Mouse (Mus musculus) heart, postnatal 0 days (tissue): ENCODE results near the gene Rasd1. TPM values are rescaled to one million over a fixed set of nuclear protein-coding genes. Genes with fewer than 3 reads are reported as not detected.
A peak's percentile ranks its signal among the peaks of the same experiment; 100 is the strongest.

Experiments used
- ATAC-seq: fragments of 200-750 bp; cut with Nextera tagmentation; 2 replicates; pipeline ENCODE4 v1.8.0; 2017; ENCODE audit warnings: low read depth, moderate number of reproducible peaks, moderate library complexity; ENCODE audit not compliant: insufficient read depth
- DNase-seq: peaks from one replicate; pipeline ENCODE4 v3.0.0-alpha.2; 2016; ENCODE audit warnings: low spot score
- H3K27ac ChIP-seq: fragments of 300-500 bp; sonication (generic); 2 replicates; pipeline ENCODE4 v1.5.1; 2014; ENCODE audit warnings: low read depth, mild to moderate bottlenecking
- H3K27me3 ChIP-seq: fragments of 300-500 bp; sonication (generic); 2 replicates; pipeline ENCODE4 v1.6.1; 2014; ENCODE audit warnings: low read length, mixed read lengths; ENCODE audit not compliant: control insufficient read depth, insufficient read depth
- H3K36me3 ChIP-seq: fragments of 300-500 bp; sonication (generic); replicated peaks from 2 replicates; pipeline ENCODE4 v1.6.1; 2014; ENCODE audit warnings: low read length, mixed read lengths; ENCODE audit not compliant: control insufficient read depth, insufficient read depth
- H3K4me1 ChIP-seq: fragments of 300-500 bp; sonication (generic); 2 replicates; pipeline ENCODE4 v1.6.1; 2014; ENCODE audit warnings: antibody characterized with exemption; ENCODE audit not compliant: control insufficient read depth, insufficient read depth
- H3K4me2 ChIP-seq: fragments of 300-500 bp; sonication (generic); 2 replicates; pipeline ENCODE4 v1.6.1; 2014; ENCODE audit warnings: low read depth, mild to moderate bottlenecking, low read length, moderate library complexity
- H3K4me3 ChIP-seq: fragments of 300-500 bp; sonication (generic); 2 replicates; pipeline ENCODE4 v1.5.1; 2014; ENCODE audit warnings: low read depth, low read length
- H3K9ac ChIP-seq: fragments of 300-500 bp; sonication (generic); replicated peaks from 2 replicates; pipeline ENCODE4 v1.6.1; 2014; ENCODE audit warnings: low read depth, low read length, mixed read lengths
- H3K9me3 ChIP-seq: fragments of 300-500 bp; sonication (generic); replicated peaks from 2 replicates; pipeline ENCODE4 v1.6.1; 2016; ENCODE audit warnings: low read length; ENCODE audit not compliant: control insufficient read depth
- CTCF ChIP-seq: IDR thresholded peaks from 2 replicates; pipeline ENCODE4 v1.5.1; 2016; ENCODE audit warnings: antibody characterized with exemption, control low read depth, low read depth
- EP300 ChIP-seq: IDR thresholded peaks from 2 replicates; pipeline ENCODE4 v1.6.1; 2016; ENCODE audit warnings: antibody characterized with exemption, low read depth
- WGBS: fragments of 180-500 bp; shearing (Covaris S2); extraction: QIAGEN DNeasy Blood & Tissue Kit; methylation state at CpG from one replicate; pipeline ENCODE4 v1.1.7; 2014; 5-methylcytosine and 5-hydroxymethylcytosine counted together
- polyA plus RNA-seq: library from polyadenylated mRNA; unstranded; fragments of >200 nt; fragmentation: Nextera tagmentation; extraction: Ambion mirVana; gene quantifications from 2 replicates; pipeline ENCODE4 v1.2.1, GENCODE M21; 2015
- total RNA-seq: library from RNA; depleted of rRNA; stranded (reverse); fragments of >200 nt; gene quantifications from 2 replicates; pipeline ENCODE4 v1.2.3, GENCODE M21; 2014; ENCODE audit warnings: low replicate concordance

The Rasd1 gene
- total and polyA plus RNA-seq, 2 experiments from 2014 or later = 5.6 to 10.5 TPM

- Histone ChIP-seq H3K4me3 (no peak overlapping the region), H3K4me1 (no peaks in the 10 kb centered on the region), H3K36me3 (no peaks in the 10 kb centered on the region), H3K9me3 (no peaks in the 10 kb centered on the region), H3K27me3 (no peaks in the 10 kb centered on the region), H3K4me2 (no peak overlapping the region), H3K9ac (no peak overlapping the region), H3K27ac (no peak overlapping the region)
- TF ChIP-seq EP300 (no peak), CTCF (no peak)
- no peak for DNase-seq
- ATAC-seq = no peak
- WGBS = 68% methylated on average over 5 of the region's 5 CpGs
Measured at GRCm38 (mm10) chr11:60001231-60001980, 36.7 kb upstream of the Rasd1 start.

DNA sequence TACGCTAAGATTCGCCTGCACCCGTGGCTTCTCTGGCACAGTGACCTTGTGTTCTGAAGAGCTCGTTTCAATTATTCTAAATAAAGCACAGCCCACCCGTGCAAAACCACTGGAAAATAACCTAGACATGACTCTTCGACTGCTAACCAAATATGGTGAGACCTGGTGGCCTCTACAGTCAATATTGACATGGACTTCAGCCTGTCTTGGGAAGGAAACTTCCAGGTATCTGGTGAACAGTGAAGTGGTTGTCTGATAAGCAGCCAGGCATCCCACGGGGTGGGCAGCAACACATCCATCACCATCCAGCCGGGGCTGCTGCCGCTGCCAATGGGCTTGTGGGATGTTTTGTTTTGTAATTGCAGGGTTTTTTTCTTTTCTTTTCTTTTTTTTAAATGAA, 29.6 kb upstream of the Rasd1 start:
- no peak for TF ChIP-seq CTCF
- TF ChIP-seq EP300 = no peak
- Histone ChIP-seq H3K4me1 (no peaks in the 10 kb centered on the region), H3K27me3 (no peaks in the 10 kb centered on the region), H3K4me3 (no peak overlapping the region), H3K9me3 (no peaks in the 10 kb centered on the region), H3K36me3 (no peaks in the 10 kb centered on the region), H3K9ac (no peak overlapping the region), H3K4me2 (no peak overlapping the region), H3K27ac (no peak overlapping the region)
- WGBS = 17% methylated on average over 9 of the region's 9 CpGs
- ATAC-seq (no peak), DNase-seq (no peak)

DNA sequence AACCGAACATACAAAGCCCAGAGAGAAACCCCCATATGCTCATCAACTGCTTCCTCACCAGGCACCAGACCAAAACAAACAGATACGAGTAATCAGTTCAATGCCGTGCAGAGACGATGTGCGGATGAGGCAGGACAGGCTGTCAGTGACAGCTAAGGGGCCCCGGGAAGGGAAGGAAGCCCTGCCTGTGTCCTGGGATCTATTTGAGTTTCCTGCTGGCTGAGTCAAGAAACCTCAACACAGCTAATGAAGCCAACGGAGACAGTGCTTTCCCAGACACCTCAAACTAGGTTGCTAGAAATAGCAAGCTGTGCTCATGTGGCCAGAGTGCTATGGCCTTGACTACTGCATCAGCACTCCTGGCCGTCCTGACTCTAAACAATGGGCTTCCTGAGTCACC, 26.6 kb upstream of the Rasd1 start:
- TF ChIP-seq CTCF = no peak
- TF ChIP-seq EP300 = no peak
- Histone ChIP-seq H3K27ac (no peak overlapping the region), H3K4me2 (no peak overlapping the region), H3K9me3 (no peaks in the 10 kb centered on the region), H3K4me1 (no peaks in the 10 kb centered on the region), H3K36me3 (no peaks in the 10 kb centered on the region), H3K9ac (no peak overlapping the region), H3K4me3 (no peak overlapping the region), H3K27me3 (no peaks in the 10 kb centered on the region)
- DNase-seq (peak; percentile 45), ATAC-seq (peak; percentile 51; the same call in 1 of the 2 replicates)
- 30% methylated on average over 8 of the region's 8 CpGs for WGBS

DNA sequence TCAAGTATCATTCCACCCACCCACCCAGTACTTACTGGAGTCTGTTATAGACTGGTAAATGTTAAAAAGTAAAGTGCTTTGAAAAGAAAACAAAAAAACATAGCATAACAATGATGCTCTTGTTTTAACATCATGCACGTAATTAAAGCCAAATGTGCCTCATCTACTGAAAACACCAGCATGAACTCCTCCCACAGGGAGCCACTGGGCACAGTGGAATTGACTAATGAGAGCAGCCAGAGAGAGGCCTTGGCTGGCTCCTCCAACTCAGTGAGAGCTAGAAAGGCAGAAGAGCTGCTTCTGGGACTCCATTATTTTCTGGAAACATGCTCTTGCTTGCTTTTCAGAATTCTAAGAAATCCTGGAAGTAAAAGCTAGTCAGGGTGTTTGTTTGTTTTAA, 24.7 kb upstream of the Rasd1 start:
- Histone ChIP-seq H3K9me3 (no peaks in the 10 kb centered on the region), H3K9ac (no peak overlapping the region), H3K27ac (no peak overlapping the region), H3K4me1 (no peaks in the 10 kb centered on the region), H3K4me2 (no peak overlapping the region), H3K27me3 (no peaks in the 10 kb centered on the region), H3K4me3 (no peak overlapping the region), H3K36me3 (no peaks in the 10 kb centered on the region)
- ATAC-seq = no peak
- no peak for DNase-seq
- 85% methylated on average over 1 of the region's 1 CpGs for WGBS
- TF ChIP-seq CTCF (no peak), EP300 (no peak)

GRCm38 (mm10) chr11:59977831-59978230, 13.1 kb upstream of the Rasd1 start:
- H3K4me1 ChIP-seq = no peaks in the 10 kb centered on the region
- H3K4me2 ChIP-seq = no peak overlapping the region
- no peaks in the 10 kb centered on the region for H3K27me3 ChIP-seq
- H3K27ac ChIP-seq = no peak overlapping the region
- DNase-seq = no peak
- no peak overlapping the region for H3K9ac ChIP-seq
- no peaks in the 10 kb centered on the region for H3K9me3 ChIP-seq
- no peak for ATAC-seq
- no peaks in the 10 kb centered on the region for H3K36me3 ChIP-seq
- TF ChIP-seq EP300 (no peak), CTCF (no peak)
- H3K4me3 ChIP-seq = no peak overlapping the region
- 59% methylated on average over 5 of the region's 5 CpGs for WGBS

- WGBS = 56% methylated on average over 10 of the region's 10 CpGs
- DNase-seq = no peak
- ATAC-seq = no peak
- no peak for TF ChIP-seq EP300
- no peak for TF ChIP-seq CTCF
- Histone ChIP-seq H3K4me2 (no peak overlapping the region), H3K27me3 (no peaks in the 10 kb centered on the region), H3K9ac (no peak overlapping the region), H3K4me3 (no peak overlapping the region), H3K36me3 (no peaks in the 10 kb centered on the region), H3K4me1 (peaks cover 4% of the 10 kb centered on the region; the same call in 1 of the 2 replicates), H3K9me3 (no peaks in the 10 kb centered on the region), H3K27ac (no peak overlapping the region)
Measured at GRCm38 (mm10) chr11:59975241-59975640, 10.5 kb upstream of the Rasd1 start.
